8 mouse cellular contexts compared by ENCODE assay signal in the genomic region with DNA sequence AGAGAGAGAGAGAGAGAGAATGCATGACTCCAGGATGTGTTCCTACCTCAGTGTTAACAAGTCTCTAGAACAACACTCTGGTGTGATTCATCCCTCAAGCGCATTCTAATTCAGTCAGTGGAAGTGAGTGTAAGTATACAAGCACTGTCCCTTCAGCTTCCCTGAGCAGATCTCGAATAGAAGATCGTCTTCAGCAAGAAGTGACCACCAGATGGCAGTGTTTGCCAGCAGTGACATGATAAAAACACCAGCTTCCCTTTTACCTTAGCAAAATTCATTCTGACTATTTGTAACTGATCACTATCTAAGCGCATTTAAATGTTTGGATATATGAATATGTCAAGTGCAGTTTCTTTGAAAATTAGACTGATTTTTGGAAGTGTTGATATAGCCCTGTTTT. TPM values are rescaled to one million over a fixed set of nuclear protein-coding genes. Genes with fewer than 3 reads are reported as not detected.
A peak's percentile ranks its signal among the peaks of the same experiment; 100 is the strongest.
DNase-seq lines count a peak whose midpoint lies in the region; ATAC-seq lines count a peak whose summit lies in the region.

No protein-coding gene starts in this region.

- no peak overlapping the region for H3K9ac ChIP-seq in forebrain, embryonic 13.5 days
- H3K9ac ChIP-seq in hindbrain, embryonic 15.5 days: no peak overlapping the region

- H3K4me1 ChIP-seq in forebrain, embryonic 13.5 days: peaks cover 16% of the 10 kb centered on the region
- H3K4me1 ChIP-seq in hindbrain, embryonic 15.5 days (replicated peaks): no peaks in the 10 kb centered on the region

- H3K27me3 ChIP-seq in forebrain, embryonic 13.5 days: no peaks in the 10 kb centered on the region
- H3K27me3 ChIP-seq in hindbrain, embryonic 15.5 days: no peaks in the 10 kb centered on the region

- no peak overlapping the region for H3K4me2 ChIP-seq in forebrain, embryonic 13.5 days
- H3K4me2 ChIP-seq in hindbrain, embryonic 15.5 days: no peak overlapping the region

- no peak overlapping the region for H3K27ac ChIP-seq in forebrain, embryonic 13.5 days
- H3K27ac ChIP-seq in hindbrain, embryonic 15.5 days (replicated peaks): no peak overlapping the region

- peaks cover 21% of the 10 kb centered on the region for H3K36me3 ChIP-seq in forebrain, embryonic 13.5 days (ENCODE audit: poor library complexity, severe bottlenecking)
- H3K36me3 ChIP-seq in hindbrain, embryonic 15.5 days: peaks cover 20% of the 10 kb centered on the region

- no peak overlapping the region for H3K4me3 ChIP-seq in forebrain, embryonic 13.5 days
- H3K4me3 ChIP-seq in hindbrain, embryonic 15.5 days: no peak overlapping the region

- 25% methylated on average over 4 of the region's 4 CpGs for WGBS in forebrain, embryonic 13.5 days
- 34% methylated on average over 4 of the region's 4 CpGs for WGBS in hindbrain, embryonic 15.5 days

- ATAC-seq in forebrain, embryonic 13.5 days: peak; percentile 31
- ATAC-seq in hindbrain, embryonic 15.5 days (ENCODE audit: low FRiP score, low read depth): peak; percentile 70
- peak; percentile 87 for ATAC-seq in megakaryocyte, adult 5-6 weeks (ENCODE audit: poor library complexity, severe bottlenecking)

- H3K9me3 ChIP-seq in forebrain, embryonic 13.5 days (replicated peaks): no peaks in the 10 kb centered on the region
- no peaks in the 10 kb centered on the region for H3K9me3 ChIP-seq in hindbrain, embryonic 15.5 days

- peak; percentile 86 for DNase-seq in MN1 (ENCODE audit: low spot score)
- DNase-seq in c-Kit-negative CD71-positive TER-119-positive erythroid progenitor cells, embryonic 14.5 days (ENCODE audit: low read depth, low spot score): peak; percentile 36
- peak; percentile 85 to 87 for DNase-seq in layer of hippocampus, postnatal 10 days (ENCODE audit: low spot score in 2 of 2)
- DNase-seq in right cerebral cortex, adult 18-20 months: peak; percentile 88
- DNase-seq in urinary bladder, postnatal 4 days (ENCODE audit: low spot score in 2 of 2): peak; percentile 24 to 75

RNA-seq across cellular contexts. Expression of a gene that starts 8.1 kb away (rescaled TPM):
- 57.7 and 59.1 TPM in 2 replicates for polyA plus RNA-seq in forebrain, embryonic 13.5 days (2015; fragmentation: Nextera tagmentation; extraction: Ambion mirVana)
- 10.2 and 12.4 TPM in 2 replicates for polyA plus RNA-seq in hindbrain, embryonic 15.5 days (2015; fragmentation: Nextera tagmentation; extraction: Ambion mirVana)
- total RNA-seq in layer of hippocampus, postnatal 10 days (2021): 10 to 100 TPM; 77.0 to 78.5 TPM
- not detected in 2 replicates for total RNA-seq in megakaryocyte, adult 5-6 weeks (2015)
- not detected in 2 replicates for total RNA-seq in megakaryocyte, adult 5-6 weeks (2017)

RNA-seq across cellular contexts. Expression of a gene that starts 20.2 kb away (rescaled TPM):
- 29.3 and 32.9 TPM in 2 replicates for polyA plus RNA-seq in forebrain, embryonic 13.5 days (2015; fragmentation: Nextera tagmentation; extraction: Ambion mirVana)
- polyA plus RNA-seq in hindbrain, embryonic 15.5 days (2015; fragmentation: Nextera tagmentation; extraction: Ambion mirVana): 20.6 and 22.1 TPM in 2 replicates
- total RNA-seq in layer of hippocampus, postnatal 10 days (2021): 10 to 100 TPM; 19.3 to 21.0 TPM
- total RNA-seq in megakaryocyte, adult 5-6 weeks (2015): 28.0 and 29.2 TPM in 2 replicates
- 33.7 and 40.5 TPM in 2 replicates for total RNA-seq in megakaryocyte, adult 5-6 weeks (2017)

Comparison
In these comparisons a context has a peak if more than half of its experiments do, and no peak if none do; other contexts are left out.
1. DNase-seq: peak in every context shown above with its lines; median percentile 88 in right cerebral cortex, adult 18-20 months; 86 in MN1; 86 in layer of hippocampus, postnatal 10 days; 50 in urinary bladder, postnatal 4 days; 36 in c-Kit-negative CD71-positive TER-119-positive erythroid progenitor cells, embryonic 14.5 days.
2. ATAC-seq: peak in every context shown above with its lines; median percentile 87 in megakaryocyte, adult 5-6 weeks; 70 in hindbrain, embryonic 15.5 days; 31 in forebrain, embryonic 13.5 days.
3. RNA of a gene that starts 8.1 kb away (total RNA-seq): 77.0 to 78.5 TPM in layer of hippocampus, postnatal 10 days; not detected in megakaryocyte, adult 5-6 weeks; every median in the first group is over 10 times any median in the second.